Mouse (Mus musculus) heart, embryonic 14.5 days (tissue): ENCODE results near the gene Cryba4. TPM values are rescaled to one million over a fixed set of nuclear protein-coding genes. Genes with fewer than 3 reads are reported as not detected.

Experiments
- ATAC-seq: fragments of 200-750 bp; cut with Nextera tagmentation; 2 replicates; pipeline ENCODE4 v1.8.0; 2017; ENCODE audit warnings: low read depth, moderate TSS enrichment; ENCODE audit not compliant: insufficient number of reproducible peaks, insufficient read depth, low FRiP score
- H3K27ac ChIP-seq, 2 experiments: fragments of 200-500 bp in 1 of 2; fragments of 300-500 bp in 1 of 2; sonication (generic) in 1 of 2; replicated peaks in 1 of 2; 2 replicates each; pipeline ENCODE4 v1.5.1; 2012 to 2014; ENCODE audit warnings: low read depth in 2 of 2, low read length in 2 of 2, control low read depth in 1 of 2, mild to moderate bottlenecking in 1 of 2, mixed read lengths in 1 of 2; ENCODE audit not compliant: control insufficient read depth in 1 of 2, insufficient read depth in 1 of 2
- H3K27me3 ChIP-seq: fragments of 300-500 bp; sonication (generic); 2 replicates; pipeline ENCODE4 v1.6.1; 2014; ENCODE audit warnings: mild to moderate bottlenecking, low read length, control low read depth; ENCODE audit not compliant: control insufficient read depth, insufficient read depth
- H3K36me3 ChIP-seq: fragments of 300-500 bp; sonication (generic); 2 replicates; pipeline ENCODE4 v1.6.1; 2014; ENCODE audit warnings: mild to moderate bottlenecking, control low read depth, low read length, mixed read lengths; ENCODE audit not compliant: control insufficient read depth, insufficient read depth
- H3K4me1 ChIP-seq, 2 experiments: fragments of 200-500 bp in 1 of 2; fragments of 300-500 bp in 1 of 2; sonication (generic) in 1 of 2; 2 replicates each; pipeline ENCODE4 v1.6.1; 2012 to 2014; ENCODE audit warnings: low read length in 2 of 2, control low read depth in 1 of 2, mixed read lengths in 1 of 2; ENCODE audit not compliant: control insufficient read depth in 2 of 2, insufficient read depth in 2 of 2
- H3K4me2 ChIP-seq: fragments of 300-500 bp; sonication (generic); 2 replicates; pipeline ENCODE4 v1.6.1; 2014; ENCODE audit warnings: mild to moderate bottlenecking, low read length
- H3K4me3 ChIP-seq, 2 experiments: fragments of 200-500 bp in 1 of 2; fragments of 300-500 bp in 1 of 2; sonication (generic) in 1 of 2; 2 replicates each; pipeline ENCODE4 v1.5.1; 2012 to 2014; ENCODE audit warnings: low read length in 2 of 2, mild to moderate bottlenecking in 2 of 2, control low read depth in 1 of 2, low read depth in 1 of 2, moderate library complexity in 1 of 2; ENCODE audit not compliant: control insufficient read depth in 1 of 2, insufficient read depth in 1 of 2
- H3K9ac ChIP-seq: fragments of 300-500 bp; sonication (generic); 2 replicates; pipeline ENCODE4 v1.6.1; 2014; ENCODE audit warnings: mild to moderate bottlenecking, low read length
- H3K9me3 ChIP-seq: fragments of 300-500 bp; sonication (generic); 2 replicates; pipeline ENCODE4 v1.6.1; 2016; ENCODE audit warnings: low read length, control low read depth; ENCODE audit not compliant: control insufficient read depth
- WGBS: fragments of 180-500 bp; shearing (Covaris S2); extraction: QIAGEN DNeasy Blood & Tissue Kit; methylation state at CpG from one replicate; pipeline ENCODE4 v1.1.7; 2014; 5-methylcytosine and 5-hydroxymethylcytosine counted together
- polyA plus RNA-seq: library from polyadenylated mRNA; unstranded; fragments of >200 nt; fragmentation: Nextera tagmentation; extraction: Ambion mirVana; gene quantifications from 2 replicates; pipeline ENCODE4 v1.2.1, GENCODE M21; 2014

Cryba4 gene
- polyA plus RNA-seq, 1 experiment from 2014 or later, result 2.2 TPM

GRCm38 (mm10) chr5:112275021-112275804, 22.9 kb upstream of the Cryba4 start:
- ATAC-seq, result no peak
- 66% methylated on average over 4 of the region's 4 CpGs for WGBS
- peak overlapping the region; percentile 59 for H3K4me2 ChIP-seq

GRCm38 (mm10) chr5:112273746-112274463, 21.6 kb upstream of the Cryba4 start:
- H3K36me3 ChIP-seq, result no peaks in the 10 kb centered on the region
- ATAC-seq, result no peak
- H3K27me3 ChIP-seq, result peaks cover 23% of the 10 kb centered on the region
- H3K9me3 ChIP-seq, result no peaks in the 10 kb centered on the region
- H3K4me2 ChIP-seq, result no peak overlapping the region
- H3K4me3 ChIP-seq, result no peak overlapping the region
- no peak overlapping the region for H3K9ac ChIP-seq
- WGBS, result 49% methylated on average over 2 of the region's 2 CpGs
- H3K4me1 ChIP-seq, result peaks cover 3 to 17% of the 10 kb centered on the region in 2 experiments
- H3K27ac ChIP-seq, result no peak overlapping the region

More at GRCm38 (mm10) chr5:112275021-112275804, 22.9 kb upstream of the Cryba4 start:
- peaks cover 12% of the 10 kb centered on the region for H3K27me3 ChIP-seq
- H3K36me3 ChIP-seq, result no peaks in the 10 kb centered on the region
- peak overlapping the region in 1 of 2 experiments; percentile 80; a peak in 1 of 4 replicates for H3K4me3 ChIP-seq
- no peak overlapping the region for H3K27ac ChIP-seq
- H3K9ac ChIP-seq, result no peak overlapping the region
- H3K4me1 ChIP-seq, result peaks cover 12 to 28% of the 10 kb centered on the region in 2 experiments
- no peaks in the 10 kb centered on the region for H3K9me3 ChIP-seq

DNA sequence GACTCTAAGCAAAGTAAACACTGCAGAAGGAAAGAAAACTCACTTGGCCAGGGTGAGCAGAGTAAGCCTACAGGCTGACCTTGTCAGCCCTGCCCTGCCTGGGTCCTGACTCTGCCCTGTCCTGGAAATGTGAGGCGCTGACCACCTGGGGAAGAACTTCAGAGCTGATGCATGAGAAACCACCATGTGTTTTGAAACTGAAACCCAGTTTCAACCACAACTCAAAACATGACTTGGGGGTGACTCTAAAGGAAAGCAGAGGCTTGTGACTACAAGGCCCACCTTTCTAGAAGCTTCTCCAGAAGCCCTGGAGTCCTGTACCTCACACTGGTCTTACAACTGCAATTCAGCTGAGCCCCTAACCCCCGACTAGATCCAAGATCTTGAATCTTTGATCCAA, 20.6 kb upstream of the Cryba4 start:
- H3K4me3 ChIP-seq, result no peak overlapping the region
- peaks cover 0 to 12% of the 10 kb centered on the region in 2 experiments; a peak in 3 of 4 replicates for H3K4me1 ChIP-seq
- no peak overlapping the region for H3K27ac ChIP-seq
- no peak overlapping the region for H3K4me2 ChIP-seq
- WGBS, result 63% methylated on average over 2 of the region's 2 CpGs
- H3K9me3 ChIP-seq, result no peaks in the 10 kb centered on the region
- ATAC-seq, result no peak
- peaks cover 33% of the 10 kb centered on the region for H3K27me3 ChIP-seq
- no peaks in the 10 kb centered on the region for H3K36me3 ChIP-seq
- no peak overlapping the region for H3K9ac ChIP-seq

GRCm38 (mm10) chr5:112270764-112271541, 18.6 kb upstream of the Cryba4 start:
- Histone ChIP-seq H3K36me3 (no peaks in the 10 kb centered on the region), H3K9me3 (no peaks in the 10 kb centered on the region), H3K27me3 (peaks cover 51% of the 10 kb centered on the region), H3K4me1 (peaks cover 0 to 6% of the 10 kb centered on the region in 2 experiments; a peak in 1 of 4 replicates), H3K4me2 (no peak overlapping the region), H3K9ac (no peak overlapping the region), H3K4me3 (no peak overlapping the region), H3K27ac (no peak overlapping the region)
- 47% methylated on average over 24 of the region's 24 CpGs for WGBS
- no peak for ATAC-seq

DNA sequence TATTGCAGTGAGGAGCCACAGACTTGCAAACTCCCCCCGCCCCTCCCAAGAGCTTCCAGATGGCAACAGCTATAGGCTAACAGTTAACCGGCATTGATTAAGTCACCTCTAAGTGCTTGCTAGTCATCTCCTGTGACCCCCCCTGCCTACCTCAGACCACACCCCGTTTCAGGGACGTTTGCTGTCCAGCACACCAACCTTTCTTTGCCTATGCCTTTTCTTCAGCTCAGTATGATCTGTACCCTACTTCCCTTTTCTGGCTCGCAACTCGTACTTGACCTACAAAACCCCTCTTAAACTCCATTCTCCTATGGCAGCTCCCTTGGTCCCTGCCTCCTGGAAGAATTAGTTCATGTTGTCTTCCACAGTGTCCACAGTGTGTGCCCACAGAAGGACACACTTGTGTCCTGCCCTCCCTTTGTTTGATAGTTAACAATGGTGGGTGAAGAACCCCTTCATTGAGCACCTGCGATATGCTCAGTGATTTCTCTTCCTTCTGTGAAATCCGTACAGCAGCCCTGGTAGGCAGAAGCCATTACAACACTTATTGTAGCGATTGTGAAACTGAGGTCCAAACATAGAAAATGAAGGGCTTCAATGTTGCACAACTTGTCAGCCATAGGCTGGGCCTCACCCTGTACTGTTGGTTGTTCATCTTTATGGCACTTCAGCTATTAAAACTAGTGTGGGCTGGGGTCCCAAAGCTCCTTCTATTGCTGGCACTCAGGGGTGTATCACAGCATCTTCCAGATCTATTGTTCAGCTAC, 13.9 kb upstream of the Cryba4 start:
- Histone ChIP-seq H3K9ac (no peak overlapping the region), H3K27ac (no peak overlapping the region), H3K36me3 (no peaks in the 10 kb centered on the region), H3K4me2 (0 out of 2 replicates have a peak overlapping the region, but pooled peaks have one; percentile 16), H3K27me3 (peaks cover 62% of the 10 kb centered on the region), H3K4me1 (no peaks in the 10 kb centered on the region; a peak in 1 of 4 replicates), H3K9me3 (no peaks in the 10 kb centered on the region), H3K4me3 (no peak overlapping the region)
- ATAC-seq, result no peak
- 58% methylated on average over 9 of the region's 9 CpGs for WGBS

- 7% methylated on average over 10 of the region's 10 CpGs for WGBS
- H3K36me3 ChIP-seq, result no peaks in the 10 kb centered on the region
- H3K27me3 ChIP-seq, result peaks cover 55% of the 10 kb centered on the region
- H3K27ac ChIP-seq, result no peak overlapping the region
- H3K4me1 ChIP-seq, result no peaks in the 10 kb centered on the region; a peak in 1 of 4 replicates
- ATAC-seq, result no peak
- 0 out of 2 replicates have a peak overlapping the region, but pooled peaks have one; percentile 16 for H3K4me2 ChIP-seq
- no peak overlapping the region for H3K9ac ChIP-seq
- H3K9me3 ChIP-seq, result no peaks in the 10 kb centered on the region
- no peak overlapping the region for H3K4me3 ChIP-seq
These were observed 13.2 kb upstream of the Cryba4 start for GRCm38 (mm10) chr5:112265515-112265914.

- Histone ChIP-seq H3K36me3 (no peaks in the 10 kb centered on the region), H3K4me1 (no peaks in the 10 kb centered on the region; a peak in 1 of 4 replicates), H3K4me2 (no peak overlapping the region), H3K4me3 (no peak overlapping the region), H3K27me3 (peaks cover 51% of the 10 kb centered on the region), H3K27ac (no peak overlapping the region), H3K9me3 (no peaks in the 10 kb centered on the region), H3K9ac (no peak overlapping the region)
- no peak for ATAC-seq
- 81% methylated on average over 5 of the region's 5 CpGs for WGBS
These were observed 12.8 kb upstream of the Cryba4 start for GRCm38 (mm10) chr5:112265110-112265509.
